Mouse (Mus musculus) E14TG2a.4 (cell line): ENCODE results near the gene Nudt22.

Experiments used
- CTCF ChIP-seq: conservative IDR thresholded peaks from 2 replicates; pipeline ENCODE4 v1.5.1; 2014; ENCODE audit warnings: low read length
- POU5F1 ChIP-seq: IDR thresholded peaks from 2 replicates; pipeline ENCODE4 v1.6.1; 2014; ENCODE audit warnings: low read length, borderline replicate concordance

DNA sequence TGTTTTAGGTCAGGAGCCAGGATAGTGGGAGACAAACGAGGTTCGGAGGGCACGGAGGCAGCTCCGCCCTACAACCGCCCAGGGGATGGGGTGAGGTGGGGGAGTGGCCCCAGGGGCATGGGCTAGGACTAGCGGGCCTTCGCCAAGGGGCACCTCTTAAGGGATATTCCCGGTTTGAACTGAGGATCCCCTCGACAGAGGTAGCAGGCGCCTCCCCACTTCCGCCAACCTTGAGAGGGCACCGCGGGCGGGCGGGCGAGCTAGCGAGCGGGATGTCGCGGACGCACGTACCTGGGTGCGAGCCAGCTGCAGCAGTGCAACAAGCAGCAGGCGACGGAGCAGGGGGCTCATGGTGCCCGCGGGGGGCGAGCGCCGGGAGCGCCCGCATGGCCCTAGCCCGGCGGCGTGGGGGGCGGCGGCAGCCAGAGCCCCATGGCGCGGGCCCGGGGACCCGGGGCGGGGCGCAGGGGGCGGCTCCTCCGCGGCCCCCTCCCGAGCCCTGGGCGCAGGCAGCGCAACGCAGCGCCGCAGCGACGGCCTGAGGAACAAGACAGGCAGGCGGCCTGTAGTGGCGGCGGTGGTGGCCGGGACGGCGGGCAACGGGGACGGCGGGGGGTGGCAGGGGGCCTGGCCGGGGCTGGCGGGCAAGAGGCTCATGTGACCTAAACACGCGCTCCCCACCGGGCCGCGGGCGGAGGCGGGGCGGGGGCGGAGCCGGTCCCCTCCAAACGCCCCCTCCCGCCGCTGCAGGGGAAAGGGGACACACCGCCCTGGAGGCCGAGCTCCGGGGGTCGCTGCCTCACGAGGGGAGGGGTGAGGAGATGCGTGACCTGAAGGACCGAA, 8.6 kb downstream of the Nudt22 start, which contains the start of gene Vegfb:
- TF ChIP-seq CTCF (no peak), POU5F1 (no peak)
